Mouse (Mus musculus): ENCODE results near the gene 1110008P14Rik.

1110008P14Rik gene

DNA sequence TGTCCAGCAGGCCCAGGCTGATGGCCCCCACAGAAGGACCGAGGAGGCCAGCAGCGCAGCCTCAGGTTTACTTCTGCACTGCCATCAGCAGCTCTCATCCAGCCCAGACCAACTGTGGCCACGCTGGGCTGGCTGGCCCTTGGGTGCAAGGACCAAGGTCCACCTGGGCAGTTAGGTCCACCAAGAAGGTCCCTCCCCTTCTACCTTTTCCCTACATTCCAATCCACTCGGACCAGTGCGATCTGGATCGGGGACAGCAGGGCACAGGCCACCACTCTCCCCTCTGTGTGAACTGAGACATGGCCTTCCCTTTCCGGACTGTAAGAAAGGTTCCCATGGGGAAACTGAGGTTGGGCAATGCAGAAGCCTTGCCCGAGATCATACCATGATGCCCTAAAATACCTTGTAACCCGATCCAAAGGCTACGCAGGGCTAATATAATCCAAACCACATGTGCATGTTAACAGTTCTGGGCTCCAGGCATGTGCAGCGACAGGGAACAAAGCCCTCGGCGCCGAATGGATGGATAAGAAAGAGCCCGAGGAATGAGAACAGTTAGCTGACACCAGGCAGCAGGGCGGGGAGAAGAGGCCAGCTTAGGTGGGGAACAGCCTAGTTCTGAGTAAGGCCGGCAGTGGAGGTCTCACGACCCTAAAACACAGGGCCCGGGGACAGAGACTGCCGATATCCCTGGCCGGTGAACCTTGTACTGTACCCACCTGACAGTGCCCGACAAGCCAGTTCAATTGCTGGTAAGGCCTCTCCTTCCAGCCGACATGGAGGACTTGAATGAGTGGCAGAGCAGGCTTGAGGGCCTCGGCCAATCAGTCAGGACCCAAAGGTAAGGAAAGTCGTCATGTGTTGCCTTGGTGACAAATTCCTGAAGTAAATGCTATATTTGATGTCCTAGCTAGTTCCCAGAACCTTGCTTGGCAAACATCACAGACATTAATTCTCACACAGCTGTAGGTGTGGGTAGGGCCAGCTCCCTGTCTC, 27.0 kb upstream of the 1110008P14Rik start:
- DNase-seq (ENCODE audit: low read depth, low spot score), result peak; percentile 76

DNA sequence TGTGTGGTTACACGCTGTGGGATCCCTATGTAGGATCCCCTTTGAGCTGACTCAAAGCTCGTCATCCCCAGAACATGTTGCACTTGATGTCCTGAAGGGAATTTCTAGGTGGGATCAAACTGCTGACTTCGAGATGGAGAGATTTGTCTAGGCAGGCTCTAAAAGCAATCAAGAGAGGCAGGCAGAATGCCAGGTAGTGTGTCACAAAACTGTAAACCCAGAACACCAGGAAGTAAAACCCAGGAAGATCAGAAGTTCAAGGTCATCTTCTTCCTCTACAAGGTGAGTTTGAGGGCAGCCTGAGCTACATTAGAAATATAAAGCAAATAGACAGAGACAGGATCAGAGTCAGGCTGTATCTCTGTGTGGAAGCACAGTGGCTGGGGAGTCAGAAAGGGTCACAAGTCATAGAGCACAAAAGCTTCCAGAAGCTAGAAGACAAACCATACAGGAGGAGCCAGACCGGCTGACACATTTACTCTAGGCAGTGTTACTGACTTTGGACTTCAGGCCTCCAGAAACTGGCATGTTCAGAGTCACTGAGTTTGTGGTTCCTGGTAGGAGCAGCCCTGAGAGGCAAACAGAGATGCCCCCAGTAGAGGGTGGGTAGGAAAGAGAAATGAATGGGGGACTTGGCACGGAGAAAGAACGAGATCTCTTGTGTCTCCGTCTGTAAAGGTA, 25.5 kb upstream of the 1110008P14Rik start:
- DNase-seq (ENCODE audit: low read depth, low spot score), result no peak

DNA sequence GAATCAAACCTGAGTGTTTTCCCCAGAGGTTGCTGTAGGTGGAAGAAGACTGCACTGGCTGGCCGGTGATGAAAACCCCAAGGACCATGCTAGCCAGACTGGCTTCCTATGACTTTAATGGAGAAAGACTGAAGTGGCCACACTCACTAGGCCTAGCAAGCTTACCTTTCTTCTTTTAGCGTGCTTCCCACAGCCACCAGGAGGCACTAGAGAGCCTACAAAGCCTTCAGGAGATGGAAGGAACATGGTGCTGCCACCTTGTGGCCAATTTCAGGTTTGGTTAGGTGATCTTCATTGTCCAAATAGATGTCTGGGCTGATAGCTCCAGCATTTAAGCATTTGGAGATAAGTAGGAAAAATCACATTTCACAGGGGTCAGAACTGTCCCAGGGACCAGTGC, 22.9 kb upstream of the 1110008P14Rik start:
- DNase-seq (ENCODE audit: low read depth, low spot score), result peak; percentile 98

DNA sequence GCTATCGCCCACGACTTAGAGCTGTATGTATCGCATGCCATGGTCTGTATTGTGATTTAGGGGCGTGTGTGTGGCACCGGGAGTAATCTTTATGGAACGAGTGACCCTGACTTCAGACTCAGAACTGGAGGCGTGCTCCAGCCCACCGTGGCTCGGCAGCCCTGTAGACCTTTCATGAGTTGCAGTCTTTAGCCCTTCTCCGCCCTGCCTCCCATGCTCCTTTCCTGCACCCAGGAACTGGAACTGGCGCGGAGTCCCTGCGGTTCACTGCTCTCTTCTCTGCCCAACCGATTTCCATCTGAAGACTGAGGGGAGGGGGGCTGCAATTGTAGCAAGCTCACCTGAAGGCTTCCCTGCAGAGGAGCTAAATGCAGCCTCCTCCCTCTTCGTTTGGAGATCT, 15.0 kb upstream of the 1110008P14Rik start:
- DNase-seq (ENCODE audit: low read depth, low spot score), result no peak

DNA sequence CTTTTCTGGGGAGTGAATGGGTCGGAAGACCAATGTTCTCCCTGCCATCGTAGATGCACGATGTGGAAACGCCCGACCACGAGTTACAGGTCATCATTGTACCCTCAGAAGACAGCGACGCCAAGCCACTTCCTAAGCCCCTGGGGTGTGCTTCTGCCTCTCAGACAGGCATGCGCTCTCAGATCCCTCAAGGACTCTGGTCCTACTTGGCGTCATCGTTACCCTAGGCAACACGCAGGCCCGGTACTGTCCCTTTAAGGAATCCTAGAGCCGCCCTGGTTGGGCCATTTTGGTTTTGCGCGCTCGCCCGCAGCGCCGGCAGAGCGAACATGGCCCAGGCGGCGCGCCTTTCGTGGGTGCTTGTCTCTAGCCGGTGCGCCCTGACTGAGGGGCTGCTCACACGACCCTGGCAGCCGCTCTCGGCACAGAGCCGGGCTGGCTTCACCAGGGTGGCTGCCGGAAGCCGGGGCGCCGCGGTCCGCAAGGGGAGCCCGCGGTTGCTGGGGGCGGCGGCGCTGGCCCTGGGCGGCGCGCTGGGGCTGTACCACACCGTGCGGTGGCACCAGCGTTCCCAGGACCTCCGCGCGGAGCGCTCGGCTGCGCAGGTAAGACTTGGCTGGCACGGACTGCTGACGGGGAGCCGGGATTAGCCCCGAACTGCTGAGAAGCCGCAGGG, 14.3 kb upstream of the 1110008P14Rik start:
- peak; percentile 92 for DNase-seq (ENCODE audit: low read depth, low spot score)

DNA sequence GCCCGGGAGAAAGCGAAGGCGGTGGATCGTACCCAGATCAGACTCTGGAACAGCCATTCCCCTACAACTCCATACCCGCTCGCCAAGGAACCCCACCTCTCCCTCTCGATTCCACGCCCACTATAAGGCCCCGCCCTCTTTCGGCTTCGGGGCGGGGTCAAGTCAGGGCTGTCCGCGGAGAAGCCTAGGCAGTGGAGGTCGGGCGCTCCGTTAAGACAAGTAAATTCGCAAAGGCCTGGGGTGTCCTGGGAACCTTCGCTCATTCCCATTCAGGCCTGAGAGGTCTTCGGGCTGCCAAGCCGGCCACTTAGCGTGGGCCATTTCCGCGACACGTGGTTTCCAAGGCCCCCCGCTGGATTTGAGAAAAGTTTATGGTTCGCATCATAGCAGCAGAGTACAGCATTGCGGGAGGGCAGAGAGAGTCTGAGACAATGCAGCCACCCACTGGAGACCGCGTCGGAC, 13.8 kb upstream of the 1110008P14Rik start, which contains the start of gene Ptges2:
TSS of gene Ptges2 (plus strand) at position 413 of the 462 bp plus-strand sequence.
- peak; percentile 86 for DNase-seq (ENCODE audit: low read depth, low spot score)

DNA sequence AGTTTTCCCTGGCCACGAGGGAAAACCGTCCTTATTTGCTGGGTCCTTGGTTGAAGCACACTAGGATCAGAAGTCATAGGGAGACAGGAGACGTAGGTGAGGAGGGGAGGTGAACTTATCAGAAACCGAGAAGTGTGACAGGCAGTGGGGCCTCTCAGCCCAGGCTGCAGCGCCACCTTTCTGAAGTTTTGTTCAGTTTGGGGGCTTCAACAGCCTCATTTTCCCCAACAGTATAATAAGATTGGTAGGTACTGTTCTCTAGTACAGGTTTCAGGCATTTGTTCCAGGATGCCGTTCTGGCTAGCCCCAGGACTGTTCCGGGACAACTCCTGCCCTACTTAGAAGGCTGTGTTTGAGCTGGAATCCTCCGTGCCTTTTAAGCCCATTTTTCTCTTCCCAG, 13.2 kb upstream of the 1110008P14Rik start:
- no peak for DNase-seq (ENCODE audit: low read depth, low spot score)

DNA sequence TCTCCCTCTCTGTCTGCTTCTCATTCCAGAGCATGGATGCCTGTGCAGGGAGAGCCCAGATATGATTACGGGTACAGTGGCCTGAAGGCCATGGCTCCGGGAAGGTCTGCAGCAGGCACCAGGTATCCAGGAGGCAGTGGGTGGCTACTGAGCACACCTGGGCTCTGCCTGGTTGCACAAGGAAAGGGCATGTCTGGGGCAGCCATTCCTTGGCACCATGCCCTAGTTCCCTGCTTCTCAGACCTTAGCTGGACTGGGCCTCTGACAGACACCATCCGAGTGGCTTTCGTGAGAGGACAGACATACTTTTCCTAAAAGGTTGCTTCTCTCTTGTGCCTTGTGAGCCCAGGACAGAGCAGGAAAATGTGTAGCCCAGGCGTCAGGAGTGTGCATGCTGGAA, 10.3 kb upstream of the 1110008P14Rik start:
- no peak for DNase-seq (ENCODE audit: low read depth, low spot score)

DNA sequence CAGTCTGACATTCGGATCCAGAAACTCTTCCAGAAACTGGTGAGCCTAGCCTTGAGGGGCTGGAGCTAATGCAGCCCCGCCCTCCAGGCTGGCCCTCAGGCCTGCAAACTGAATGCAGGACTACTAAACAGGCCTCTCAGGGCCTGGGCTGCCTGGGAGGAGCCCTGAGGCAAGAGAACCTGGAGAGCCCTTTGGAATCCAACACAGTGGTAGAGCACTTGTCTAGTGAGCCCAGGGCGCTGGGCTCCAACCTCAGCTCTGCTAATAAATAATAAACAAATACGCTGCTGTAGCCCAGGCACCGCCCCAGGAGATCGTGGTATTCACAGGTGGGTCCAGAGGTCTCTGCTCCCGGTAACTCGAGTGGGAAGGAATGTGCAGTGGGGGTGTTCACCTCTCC, 9.1 kb upstream of the 1110008P14Rik start:
- no peak for DNase-seq (ENCODE audit: low read depth, low spot score)

DNA sequence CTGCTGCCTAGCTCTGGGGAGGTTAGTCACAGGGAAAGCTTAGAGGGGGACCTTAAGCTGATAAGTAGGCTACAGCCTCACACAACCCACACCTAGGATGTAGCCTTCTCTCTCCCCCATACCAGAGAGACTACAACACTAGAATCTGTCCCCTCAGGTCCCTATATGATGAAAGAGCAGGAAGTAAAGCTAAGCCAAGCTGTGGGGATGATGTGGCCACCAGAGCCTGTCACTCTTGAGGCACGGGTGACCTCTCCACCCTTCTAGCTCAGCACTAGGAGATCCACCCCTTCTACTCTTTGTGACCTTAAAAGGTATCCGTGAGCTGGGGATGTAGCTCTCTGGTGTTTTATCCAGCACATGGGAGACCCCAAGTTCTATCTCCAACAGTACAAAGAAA, 7.4 kb upstream of the 1110008P14Rik start:
- no peak for DNase-seq (ENCODE audit: low read depth, low spot score)

DNA sequence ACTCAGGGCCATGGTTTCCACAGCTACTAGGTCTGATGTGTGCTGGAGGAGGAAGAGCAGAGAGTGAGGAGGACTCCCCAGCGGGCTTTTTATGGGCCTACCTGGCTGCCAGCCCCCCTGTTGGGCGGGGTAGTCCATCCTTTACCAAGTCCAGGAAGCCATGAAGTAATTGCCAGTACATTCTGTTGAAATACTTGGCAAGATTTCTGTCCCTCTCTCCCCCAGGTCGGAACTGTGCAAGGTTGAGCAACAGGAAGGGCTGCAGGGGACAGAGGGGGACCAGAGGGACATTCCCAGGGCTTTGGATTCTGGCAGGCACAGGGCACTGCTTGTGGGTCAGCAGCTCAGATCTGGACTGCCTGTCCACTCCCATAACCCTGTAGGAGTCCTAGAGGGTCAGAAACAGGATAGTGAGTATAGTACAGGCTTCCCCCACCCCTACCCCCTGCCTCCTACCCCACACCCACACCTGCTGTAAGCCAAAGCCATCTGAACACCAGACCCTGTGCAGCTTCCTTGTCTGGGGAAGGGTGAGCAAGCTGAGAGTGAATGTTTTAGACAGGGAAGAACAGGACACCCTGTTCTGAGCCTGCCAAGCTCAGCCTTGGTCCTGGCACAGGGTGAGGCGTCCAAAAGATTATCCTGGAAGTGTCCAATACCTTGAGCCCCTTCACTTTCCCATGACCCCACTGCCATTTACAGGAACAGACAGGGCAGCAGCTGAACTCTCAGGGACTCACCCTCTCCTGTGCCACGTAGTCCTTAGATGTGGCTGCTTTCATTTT, 6.2 kb upstream of the 1110008P14Rik start, which contains the start of gene Lcn2:
TSS of gene Lcn2 (minus strand) at position 547 of the 785 bp plus-strand sequence.
- DNase-seq (ENCODE audit: low read depth, low spot score), result no peak

DNA sequence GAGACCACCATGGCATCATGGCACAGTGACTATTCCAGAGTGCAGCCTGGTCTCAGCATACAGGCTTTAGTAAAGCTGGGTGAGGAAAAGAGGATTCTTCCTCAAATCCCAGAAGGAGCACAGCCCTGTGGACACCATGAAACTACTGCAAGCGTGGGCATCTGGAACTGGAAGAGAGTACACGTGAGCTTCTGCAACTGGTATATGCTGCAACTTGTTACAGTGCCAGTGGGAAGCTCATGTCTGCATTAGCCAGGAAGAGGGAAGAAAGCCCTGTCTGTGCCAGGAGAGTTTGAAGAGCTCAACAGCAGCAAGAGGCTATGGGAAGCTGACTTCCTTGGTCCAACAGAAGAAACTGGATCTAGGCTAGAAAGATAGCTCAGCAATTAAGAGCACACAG, 951 bp upstream of the 1110008P14Rik start:
- no peak for DNase-seq (ENCODE audit: low read depth, low spot score)

DNA sequence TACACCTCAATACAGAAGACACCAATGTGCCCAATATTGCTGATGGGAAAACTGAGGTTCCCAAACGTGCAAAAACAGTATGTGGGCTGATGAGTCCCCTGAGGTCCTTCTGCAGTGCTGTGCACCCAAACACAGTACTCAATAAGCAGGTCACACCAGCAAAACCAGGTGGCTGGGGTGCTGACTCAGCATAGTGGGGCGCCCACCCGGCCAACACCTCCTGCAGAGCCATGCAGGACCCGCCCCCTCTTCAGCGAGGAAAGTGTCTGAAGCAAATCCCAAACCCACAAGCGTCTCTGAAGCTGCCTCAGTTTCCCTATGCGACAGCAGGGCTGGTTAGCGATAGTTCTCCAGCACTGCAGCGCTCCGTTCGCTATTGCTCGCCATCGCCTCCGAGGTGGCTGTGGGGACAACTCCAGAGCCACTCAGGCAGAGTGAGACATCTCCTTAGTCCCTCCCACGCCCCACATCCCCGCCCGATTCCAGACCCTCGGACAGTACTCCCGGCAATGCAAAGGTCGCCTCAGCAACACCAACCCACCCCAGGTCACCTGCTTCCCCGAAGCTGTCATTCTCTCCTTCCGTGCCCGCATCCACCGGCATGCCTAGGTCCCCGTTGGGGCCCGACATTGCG, 480 bp downstream of the 1110008P14Rik start:
- DNase-seq (ENCODE audit: low read depth, low spot score), result no peak

DNA sequence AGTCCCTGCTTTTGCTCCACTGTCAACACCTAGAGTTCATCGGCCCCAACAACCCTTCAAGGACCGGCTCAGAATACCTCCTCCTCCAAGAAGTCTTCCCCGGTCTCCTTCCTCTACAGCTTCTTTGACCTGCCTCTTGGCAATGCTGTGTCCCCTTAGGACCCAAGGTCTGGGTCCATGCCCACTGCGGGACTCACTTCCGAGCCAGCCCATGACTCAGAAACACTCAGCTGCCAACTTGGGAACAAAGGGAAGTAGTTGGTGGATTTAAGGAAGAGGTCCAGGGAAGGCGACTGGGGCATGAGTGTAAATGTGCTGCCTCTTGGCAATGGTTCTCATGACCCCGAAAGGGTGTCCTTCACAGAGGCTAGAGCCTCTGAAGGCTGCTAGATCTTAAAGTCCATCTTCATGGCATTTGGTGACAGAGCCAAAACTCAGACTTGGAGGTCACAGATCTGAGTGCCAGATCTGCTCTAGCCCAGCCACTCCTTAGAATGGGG, 1.7 kb downstream of the 1110008P14Rik start:
- no peak for DNase-seq (ENCODE audit: low read depth, low spot score)

DNA sequence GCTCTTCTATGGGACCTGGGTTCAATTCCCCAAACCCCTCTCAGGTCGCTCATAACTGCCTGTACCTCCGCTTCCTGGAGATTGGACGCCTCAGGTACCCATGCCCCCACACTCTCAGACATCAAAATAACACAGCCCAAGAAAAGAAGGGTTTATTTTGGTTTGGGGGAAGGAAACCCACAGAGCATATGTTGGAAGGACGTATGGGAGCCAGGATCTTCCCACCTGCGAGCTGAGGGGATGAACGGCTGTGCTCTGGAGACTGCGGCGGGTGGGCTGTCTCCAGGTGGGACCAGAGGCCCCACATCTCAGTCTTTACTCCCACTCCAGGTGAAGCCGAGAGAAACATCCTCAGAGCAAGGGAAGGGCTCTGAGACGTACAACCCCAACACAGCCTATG, 4.8 kb downstream of the 1110008P14Rik start:
- no peak for DNase-seq (ENCODE audit: low read depth, low spot score)

DNA sequence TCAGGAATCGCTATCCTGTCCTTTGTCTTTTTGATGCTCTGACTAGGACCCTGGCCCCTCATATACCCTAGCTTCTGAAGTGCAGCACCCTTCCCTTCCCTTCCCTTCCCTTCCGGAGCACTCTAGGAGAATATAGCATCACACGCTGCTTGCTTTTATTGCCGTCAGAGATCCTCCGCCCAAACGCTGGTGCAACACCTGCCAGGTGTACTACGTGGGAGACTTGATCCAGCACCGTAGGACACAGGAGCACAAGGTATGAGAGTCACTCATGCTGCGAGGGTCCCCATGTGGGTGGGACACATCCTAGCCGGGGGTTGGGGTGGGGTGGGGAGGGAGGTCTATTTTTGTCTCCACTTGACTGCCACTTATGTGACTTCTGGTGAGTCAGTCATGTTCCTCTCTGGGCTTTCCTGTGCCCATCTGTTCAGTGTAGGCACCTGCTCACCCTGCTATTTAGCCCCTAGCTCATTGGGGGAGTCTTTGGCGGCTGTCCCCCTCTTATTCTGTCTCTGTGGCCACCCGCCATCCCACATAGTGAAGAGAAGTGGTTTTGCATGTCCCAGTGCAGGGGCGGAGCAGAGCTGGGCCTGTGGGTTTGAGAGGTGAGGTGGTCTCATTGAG, 6.3 kb downstream of the 1110008P14Rik start:
- DNase-seq (ENCODE audit: low read depth, low spot score), result no peak

DNA sequence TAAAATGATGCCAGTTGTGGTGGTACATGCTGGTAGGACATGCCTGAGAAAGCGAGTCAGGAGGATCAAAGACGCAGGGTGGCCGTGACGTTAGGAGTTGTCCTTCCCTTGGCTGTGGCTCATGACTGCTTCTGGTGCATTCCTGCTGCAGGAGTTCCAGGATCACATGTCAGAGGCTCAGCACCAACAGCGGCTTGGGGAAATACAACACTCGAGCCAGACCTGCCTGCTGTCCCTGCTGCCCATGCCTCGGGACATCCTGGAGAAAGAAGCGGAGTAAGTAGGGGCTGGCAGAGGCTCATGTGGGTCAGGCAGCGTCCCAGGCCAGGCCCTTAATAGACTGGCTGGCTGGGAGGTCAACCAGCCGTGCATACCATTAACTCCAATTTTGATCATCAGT, 7.5 kb downstream of the 1110008P14Rik start:
- DNase-seq (ENCODE audit: low read depth, low spot score), result no peak

DNA sequence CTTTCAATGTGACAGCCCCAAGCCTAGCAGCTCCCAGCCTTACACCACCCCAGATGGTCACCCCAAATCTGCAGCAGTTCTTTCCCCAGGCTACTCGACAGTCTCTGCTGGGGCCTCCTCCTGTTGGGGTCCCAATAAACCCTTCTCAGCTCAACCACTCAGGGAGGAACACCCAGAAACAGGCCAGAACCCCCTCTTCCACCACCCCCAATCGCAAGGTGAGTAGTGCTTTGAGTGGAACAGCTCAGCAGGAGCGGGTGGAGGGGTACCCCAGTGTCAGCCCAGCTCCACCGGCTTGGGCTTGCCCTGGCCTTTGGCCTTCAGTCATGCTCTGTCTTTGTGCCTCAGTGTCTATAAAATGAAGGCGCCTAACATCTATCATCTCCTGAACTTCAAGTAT, 14.4 kb downstream of the 1110008P14Rik start:
- no peak for DNase-seq (ENCODE audit: low read depth, low spot score)

DNA sequence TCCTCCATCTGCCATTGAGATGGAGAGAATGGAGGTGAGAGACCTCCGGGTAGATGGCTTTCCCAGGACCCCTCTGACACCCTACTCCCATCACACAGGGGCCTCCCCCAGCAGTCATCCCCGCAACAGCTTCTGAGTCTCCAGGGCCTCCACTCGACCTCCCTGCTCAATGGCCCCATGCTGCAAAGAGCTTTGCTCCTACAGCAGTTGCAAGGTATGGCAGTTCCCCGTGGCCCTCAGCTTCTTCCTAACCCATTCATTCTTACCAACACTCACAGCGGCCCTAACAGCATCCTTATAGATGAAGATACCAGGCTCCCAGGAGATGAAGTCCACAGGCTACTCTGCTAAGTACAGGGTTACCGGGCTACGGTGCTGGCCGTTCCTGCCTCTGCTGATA, 17.6 kb downstream of the 1110008P14Rik start:
- DNase-seq (ENCODE audit: low read depth, low spot score), result no peak
